Mouse (Mus musculus) heart, embryonic 12.5 days (tissue): ENCODE results near the gene Corin. TPM values are rescaled to one million over a fixed set of nuclear protein-coding genes. Genes with fewer than 3 reads are reported as not detected.

Experiments
- ATAC-seq: fragments of 200-750 bp; cut with Nextera tagmentation; 2 replicates; pipeline ENCODE4 v1.8.0; 2017; ENCODE audit warnings: moderate TSS enrichment, moderate library complexity; ENCODE audit not compliant: insufficient number of reproducible peaks, low FRiP score
- H3K27ac ChIP-seq: fragments of 300-500 bp; sonication (generic); 2 replicates; pipeline ENCODE4 v1.5.1; 2016; ENCODE audit warnings: mild to moderate bottlenecking, moderate library complexity; ENCODE audit not compliant: poor library complexity, severe bottlenecking
- H3K27me3 ChIP-seq: fragments of 300-500 bp; sonication (generic); replicated peaks from 2 replicates; pipeline ENCODE4 v1.6.1; 2016; ENCODE audit warnings: mild to moderate bottlenecking, moderate library complexity
- H3K36me3 ChIP-seq: fragments of 300-500 bp; sonication (generic); 2 replicates; pipeline ENCODE4 v1.6.1; 2016; ENCODE audit warnings: mild to moderate bottlenecking, moderate library complexity
- H3K4me1 ChIP-seq: fragments of 300-500 bp; sonication (generic); replicated peaks from 2 replicates; pipeline ENCODE4 v1.6.1; 2016; ENCODE audit warnings: mild to moderate bottlenecking
- H3K4me2 ChIP-seq: fragments of 300-500 bp; sonication (generic); 2 replicates; pipeline ENCODE4 v1.6.1; 2016; ENCODE audit warnings: mild to moderate bottlenecking, moderate library complexity
- H3K4me3 ChIP-seq: fragments of 300-500 bp; sonication (generic); 2 replicates; pipeline ENCODE4 v1.5.1; 2016; ENCODE audit warnings: mild to moderate bottlenecking
- H3K9ac ChIP-seq: fragments of 300-500 bp; sonication (generic); 2 replicates; pipeline ENCODE4 v1.6.1; 2016; ENCODE audit warnings: mild to moderate bottlenecking, moderate library complexity
- H3K9me3 ChIP-seq: fragments of 300-500 bp; sonication (generic); replicated peaks from 2 replicates; pipeline ENCODE4 v1.6.1; 2016; ENCODE audit warnings: mild to moderate bottlenecking, moderate library complexity
- WGBS: fragments of 180-500 bp; shearing (Covaris S2); methylation state at CpG from one replicate; pipeline ENCODE4 v1.1.7; 2016; 5-methylcytosine and 5-hydroxymethylcytosine counted together
- polyA plus RNA-seq: library from polyadenylated mRNA; unstranded; fragments of >200 nt; fragmentation: Nextera tagmentation; extraction: Ambion mirVana; gene quantifications from 2 replicates; pipeline ENCODE4 v1.2.1, GENCODE M21; 2016

The Corin gene
- polyA plus RNA-seq, 1 experiment from 2014 or later, result 26.2 TPM

DNA sequence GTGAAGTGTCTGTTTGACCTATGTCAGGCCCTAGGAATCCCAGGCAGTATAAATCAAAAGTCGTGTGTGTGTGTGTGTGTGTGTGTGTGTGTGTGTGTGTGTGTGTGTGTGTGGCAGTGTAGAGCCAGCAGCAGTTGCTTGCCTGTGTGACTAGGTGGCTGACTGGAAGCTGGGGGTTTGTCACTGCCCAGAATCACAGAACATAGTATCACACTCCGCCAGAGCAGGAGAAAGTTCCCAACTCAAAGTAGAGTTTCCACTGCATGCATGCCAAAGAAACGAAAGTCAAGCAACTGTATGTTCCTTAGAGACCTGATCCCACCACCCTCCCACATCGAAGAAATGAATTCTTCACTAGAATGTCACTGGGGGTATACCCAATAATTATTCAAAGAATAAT, 61.3 kb downstream of the Corin start:
- 68% methylated on average over 4 of the region's 4 CpGs for WGBS
- Histone ChIP-seq H3K27ac (0 out of 2 replicates have a peak overlapping the region, but pooled peaks have one; percentile 7), H3K4me1 (peaks cover 15% of the 10 kb centered on the region), H3K4me3 (no peak overlapping the region), H3K27me3 (no peaks in the 10 kb centered on the region), H3K9me3 (no peaks in the 10 kb centered on the region), H3K9ac (no peak overlapping the region), H3K4me2 (no peak overlapping the region), H3K36me3 (no peaks in the 10 kb centered on the region)
- ATAC-seq, result no peak

GRCm38 (mm10) chr5:72441181-72441580, 63.1 kb downstream of the Corin start:
- peaks cover 15% of the 10 kb centered on the region for H3K4me1 ChIP-seq
- no peak overlapping the region for H3K4me3 ChIP-seq
- H3K27me3 ChIP-seq, result no peaks in the 10 kb centered on the region
- no peak for ATAC-seq
- no peaks in the 10 kb centered on the region for H3K36me3 ChIP-seq
- H3K9me3 ChIP-seq, result no peaks in the 10 kb centered on the region
- H3K9ac ChIP-seq, result no peak overlapping the region
- H3K4me2 ChIP-seq, result no peak overlapping the region
- no peak overlapping the region for H3K27ac ChIP-seq
- 52% methylated on average over 10 of the region's 10 CpGs for WGBS

- 34% methylated on average over 11 of the region's 11 CpGs for WGBS
- peak; percentile 22; the same call in 1 of the 2 replicates for ATAC-seq
- H3K4me1 ChIP-seq, result peaks cover 11% of the 10 kb centered on the region
These were observed 69.2 kb downstream of the Corin start for GRCm38 (mm10) chr5:72435085-72435484.

GRCm38 (mm10) chr5:72431856-72432255, 72.4 kb downstream of the Corin start:
- Histone ChIP-seq H3K4me1 (peaks cover 11% of the 10 kb centered on the region), H3K9me3 (no peaks in the 10 kb centered on the region), H3K4me2 (no peak overlapping the region), H3K27ac (no peak overlapping the region), H3K9ac (no peak overlapping the region), H3K27me3 (no peaks in the 10 kb centered on the region), H3K4me3 (no peak overlapping the region), H3K36me3 (no peaks in the 10 kb centered on the region)
- ATAC-seq, result no peak
- 72% methylated on average over 3 of the region's 3 CpGs for WGBS

More at GRCm38 (mm10) chr5:72435085-72435484, 69.2 kb downstream of the Corin start:
- H3K27ac ChIP-seq, result no peak overlapping the region
- H3K4me3 ChIP-seq, result no peak overlapping the region
- no peak overlapping the region for H3K4me2 ChIP-seq
- no peaks in the 10 kb centered on the region for H3K9me3 ChIP-seq
- H3K27me3 ChIP-seq, result no peaks in the 10 kb centered on the region
- H3K9ac ChIP-seq, result no peak overlapping the region
- H3K36me3 ChIP-seq, result no peaks in the 10 kb centered on the region

DNA sequence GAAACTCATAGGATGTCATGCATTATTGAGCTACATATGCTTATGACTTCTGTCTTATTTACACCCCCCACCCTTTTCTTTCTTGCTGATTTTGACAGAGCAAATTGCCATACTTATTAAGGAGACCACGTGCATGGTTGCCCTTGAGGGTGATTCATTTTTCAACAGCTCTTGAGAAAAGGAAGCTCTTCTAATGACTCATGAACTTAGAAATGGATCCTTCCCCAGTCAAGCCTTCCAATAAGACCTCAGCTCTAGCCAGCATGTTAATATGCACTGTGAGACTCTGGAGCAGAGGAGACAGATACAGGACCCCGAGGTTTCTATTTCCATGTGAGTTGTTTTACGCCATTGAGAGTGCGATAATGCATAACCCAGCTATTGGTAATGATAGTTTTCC, 76.7 kb downstream of the Corin start:
- Histone ChIP-seq H3K9me3 (no peaks in the 10 kb centered on the region), H3K36me3 (no peaks in the 10 kb centered on the region), H3K4me1 (peaks cover 16% of the 10 kb centered on the region), H3K9ac (no peak overlapping the region), H3K4me3 (no peak overlapping the region), H3K4me2 (no peak overlapping the region), H3K27me3 (no peaks in the 10 kb centered on the region), H3K27ac (no peak overlapping the region)
- WGBS, result 87% methylated on average over 4 of the region's 4 CpGs
- ATAC-seq, result no peak

- H3K9ac ChIP-seq, result no peak overlapping the region
- peaks cover 10% of the 10 kb centered on the region for H3K4me1 ChIP-seq
- H3K27ac ChIP-seq, result peak overlapping the region; percentile 11
- no peaks in the 10 kb centered on the region for H3K27me3 ChIP-seq
- ATAC-seq, result no peak
- no peak overlapping the region for H3K4me3 ChIP-seq
- H3K36me3 ChIP-seq, result no peaks in the 10 kb centered on the region
- H3K9me3 ChIP-seq, result no peaks in the 10 kb centered on the region
- no peak overlapping the region for H3K4me2 ChIP-seq
These were observed 78.8 kb downstream of the Corin start for GRCm38 (mm10) chr5:72425342-72426010.

DNA sequence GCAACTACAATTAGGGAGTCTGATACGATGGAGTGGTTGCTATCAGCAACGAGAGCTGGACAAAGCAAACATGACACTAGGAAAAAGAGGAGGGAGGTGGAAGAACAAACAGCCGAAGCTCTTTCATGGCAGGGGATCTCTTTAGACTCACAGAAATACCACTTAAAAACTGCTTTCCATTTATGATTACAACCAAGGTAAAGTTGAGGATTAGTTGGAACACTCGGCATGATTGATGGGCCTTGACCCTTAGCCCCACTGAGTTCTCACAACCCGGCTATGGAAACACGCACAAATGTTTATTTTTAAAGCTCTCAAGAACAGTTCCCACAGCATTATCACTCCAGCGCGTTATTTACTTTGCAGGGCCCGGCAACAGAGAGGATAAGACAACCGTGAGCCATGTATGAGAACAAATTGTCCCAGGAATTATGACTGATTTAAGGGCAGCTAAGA, 92.4 kb downstream of the Corin start:
- Histone ChIP-seq H3K4me1 (peaks cover 19% of the 10 kb centered on the region), H3K9ac (no peak overlapping the region), H3K27me3 (no peaks in the 10 kb centered on the region), H3K36me3 (no peaks in the 10 kb centered on the region), H3K4me2 (peak overlapping the region; percentile 35), H3K9me3 (no peaks in the 10 kb centered on the region), H3K27ac (peak overlapping the region; percentile 55), H3K4me3 (no peak overlapping the region)
- 10% methylated on average over 10 of the region's 10 CpGs for WGBS
- peak; percentile 73 for ATAC-seq

GRCm38 (mm10) chr5:72410841-72411240, 93.4 kb downstream of the Corin start:
- no peak overlapping the region for H3K4me3 ChIP-seq
- H3K9me3 ChIP-seq, result no peaks in the 10 kb centered on the region
- H3K36me3 ChIP-seq, result no peaks in the 10 kb centered on the region
- no peak for ATAC-seq
- no peak overlapping the region for H3K4me2 ChIP-seq
- 80% methylated on average over 3 of the region's 3 CpGs for WGBS
- peaks cover 19% of the 10 kb centered on the region for H3K4me1 ChIP-seq
- 0 out of 2 replicates have a peak overlapping the region, but pooled peaks have one; percentile 55 for H3K27ac ChIP-seq
- no peaks in the 10 kb centered on the region for H3K27me3 ChIP-seq
- H3K9ac ChIP-seq, result no peak overlapping the region

- Histone ChIP-seq H3K27ac (no peak overlapping the region), H3K9me3 (no peaks in the 10 kb centered on the region), H3K9ac (no peak overlapping the region), H3K4me1 (peaks cover 6% of the 10 kb centered on the region), H3K4me3 (no peak overlapping the region), H3K36me3 (no peaks in the 10 kb centered on the region), H3K27me3 (no peaks in the 10 kb centered on the region), H3K4me2 (no peak overlapping the region)
- WGBS, result 79% methylated on average over 9 of the region's 9 CpGs
- ATAC-seq, result no peak
These were observed 100.9 kb downstream of the Corin start for GRCm38 (mm10) chr5:72403376-72403775.

- H3K4me2 ChIP-seq, result no peak overlapping the region
- no peak overlapping the region for H3K9ac ChIP-seq
- H3K4me1 ChIP-seq, result peaks cover 6% of the 10 kb centered on the region
- H3K36me3 ChIP-seq, result no peaks in the 10 kb centered on the region
- no peaks in the 10 kb centered on the region for H3K27me3 ChIP-seq
- 84% methylated on average over 5 of the region's 5 CpGs for WGBS
- H3K27ac ChIP-seq, result no peak overlapping the region
- no peak overlapping the region for H3K4me3 ChIP-seq
- no peak for ATAC-seq
- H3K9me3 ChIP-seq, result no peaks in the 10 kb centered on the region
These were observed 101.4 kb downstream of the Corin start for GRCm38 (mm10) chr5:72402913-72403312.

GRCm38 (mm10) chr5:72401778-72402177, 102.5 kb downstream of the Corin start:
- Histone ChIP-seq H3K4me3 (no peak overlapping the region), H3K4me2 (no peak overlapping the region), H3K27ac (no peak overlapping the region), H3K9me3 (no peaks in the 10 kb centered on the region), H3K9ac (no peak overlapping the region), H3K27me3 (no peaks in the 10 kb centered on the region), H3K36me3 (no peaks in the 10 kb centered on the region), H3K4me1 (peaks cover 12% of the 10 kb centered on the region)
- 73% methylated on average over 10 of the region's 10 CpGs for WGBS
- ATAC-seq, result no peak

GRCm38 (mm10) chr5:72401251-72401650, 103.0 kb downstream of the Corin start:
- Histone ChIP-seq H3K27me3 (no peaks in the 10 kb centered on the region), H3K9me3 (no peaks in the 10 kb centered on the region), H3K9ac (no peak overlapping the region), H3K4me1 (peaks cover 17% of the 10 kb centered on the region), H3K4me2 (no peak overlapping the region), H3K4me3 (no peak overlapping the region), H3K36me3 (no peaks in the 10 kb centered on the region), H3K27ac (no peak overlapping the region)
- 79% methylated on average over 3 of the region's 3 CpGs for WGBS
- no peak for ATAC-seq
